Mouse (Mus musculus): ENCODE results near the gene Zbtb38.

Zbtb38 gene

GRCm38 (mm10) chr9:96731039-96731895, 21.4 kb downstream of the Zbtb38 start:
- no peak for DNase-seq

GRCm38 (mm10) chr9:96730311-96730625, 22.4 kb downstream of the Zbtb38 start:
- no peak for DNase-seq

- DNase-seq: no peak
Observed at GRCm38 (mm10) chr9:96729537-96730310, 22.9 kb downstream of the Zbtb38 start.

GRCm38 (mm10) chr9:96728338-96729162, 24.1 kb downstream of the Zbtb38 start:
- peak; percentile 78 for DNase-seq

GRCm38 (mm10) chr9:96727688-96728087, 24.9 kb downstream of the Zbtb38 start:
- DNase-seq: peak; percentile 87

- no peak for DNase-seq
Observed at GRCm38 (mm10) chr9:96726336-96727131, 26.1 kb downstream of the Zbtb38 start.

GRCm38 (mm10) chr9:96725582-96726320, 26.9 kb downstream of the Zbtb38 start:
- no peak for DNase-seq

GRCm38 (mm10) chr9:96723650-96724049, 29.0 kb downstream of the Zbtb38 start:
- DNase-seq: no peak

GRCm38 (mm10) chr9:96721163-96721799, 31.4 kb downstream of the Zbtb38 start:
- no peak for DNase-seq

GRCm38 (mm10) chr9:96720510-96721162, 32.0 kb downstream of the Zbtb38 start:
- DNase-seq: no peak

GRCm38 (mm10) chr9:96719408-96720158, 33.0 kb downstream of the Zbtb38 start:
- peak; percentile 78 for DNase-seq

GRCm38 (mm10) chr9:96718888-96719287, 33.7 kb downstream of the Zbtb38 start:
- no peak for DNase-seq

- DNase-seq: no peak
Observed at GRCm38 (mm10) chr9:96718402-96718798, 34.2 kb downstream of the Zbtb38 start.

- DNase-seq: no peak
Observed at GRCm38 (mm10) chr9:96717698-96718401, 34.8 kb downstream of the Zbtb38 start.

GRCm38 (mm10) chr9:96716735-96717444, 35.7 kb downstream of the Zbtb38 start:
- no peak for DNase-seq

GRCm38 (mm10) chr9:96716136-96716535, 36.5 kb downstream of the Zbtb38 start:
- no peak for DNase-seq

GRCm38 (mm10) chr9:96715171-96715570, 37.5 kb downstream of the Zbtb38 start:
- DNase-seq: no peak

All from lung, postnatal 36 days (tissue).